Mouse (Mus musculus) erythroblast, embryonic 14.5 days (primary cell): ENCODE data around the gene Pgr.

Experiments
- GATA1 ChIP-seq: IDR thresholded peaks from 2 replicates; pipeline ENCODE4 v1.6.1; 2012; ENCODE audit warnings: low read length, inconsistent platforms, mixed read lengths
- TAL1 ChIP-seq: IDR thresholded peaks from 3 replicates; pipeline ENCODE4 v1.6.1; 2012; ENCODE audit warnings: low read length, inconsistent platforms, mixed read lengths

- no peak for TF ChIP-seq GATA1
- no peak for TF ChIP-seq TAL1
These were observed 65.0 kb downstream of the Pgr start for GRCm38 (mm10) chr9:8964512-8965133.
